Mouse (Mus musculus): ENCODE results near the gene Hlx.

DNA sequence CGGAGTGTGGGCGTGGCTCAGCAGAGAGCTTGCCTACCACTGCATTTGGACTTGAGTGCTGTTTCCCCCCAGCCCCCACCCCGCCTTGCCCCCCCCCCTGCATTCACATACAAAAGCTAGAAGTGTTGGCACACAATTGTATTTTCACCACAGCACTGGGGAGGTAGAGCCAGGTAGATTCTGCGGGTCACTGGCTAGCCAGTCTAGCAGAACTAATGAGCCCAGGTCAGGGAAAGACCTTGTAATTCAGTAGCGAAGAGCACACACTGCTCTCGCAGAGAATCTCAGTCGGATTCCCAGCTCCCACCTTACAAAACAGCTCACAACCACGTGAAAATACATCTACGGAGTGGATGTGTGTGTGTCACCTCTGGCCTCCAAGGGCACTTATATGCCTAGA is 42.9 kb upstream of the Hlx start:
- no peak for TF ChIP-seq POLR2A (IDR thresholded peaks at IDR 0.05; ENCODE audit: extremely low read depth, insufficient read depth, low read length)
- no peak for TF ChIP-seq CTCF (IDR thresholded peaks at IDR 0.05; ENCODE audit: extremely low read depth, insufficient read depth, low read length)
